Mouse (Mus musculus): ENCODE measurements around the gene Becn1. TPM values are rescaled to one million over a fixed set of nuclear protein-coding genes. Genes with fewer than 3 reads are reported as not detected.

The Becn1 gene
- polyA plus RNA-seq, 1 experiment from 2014 or later, result 135 TPM

DNA sequence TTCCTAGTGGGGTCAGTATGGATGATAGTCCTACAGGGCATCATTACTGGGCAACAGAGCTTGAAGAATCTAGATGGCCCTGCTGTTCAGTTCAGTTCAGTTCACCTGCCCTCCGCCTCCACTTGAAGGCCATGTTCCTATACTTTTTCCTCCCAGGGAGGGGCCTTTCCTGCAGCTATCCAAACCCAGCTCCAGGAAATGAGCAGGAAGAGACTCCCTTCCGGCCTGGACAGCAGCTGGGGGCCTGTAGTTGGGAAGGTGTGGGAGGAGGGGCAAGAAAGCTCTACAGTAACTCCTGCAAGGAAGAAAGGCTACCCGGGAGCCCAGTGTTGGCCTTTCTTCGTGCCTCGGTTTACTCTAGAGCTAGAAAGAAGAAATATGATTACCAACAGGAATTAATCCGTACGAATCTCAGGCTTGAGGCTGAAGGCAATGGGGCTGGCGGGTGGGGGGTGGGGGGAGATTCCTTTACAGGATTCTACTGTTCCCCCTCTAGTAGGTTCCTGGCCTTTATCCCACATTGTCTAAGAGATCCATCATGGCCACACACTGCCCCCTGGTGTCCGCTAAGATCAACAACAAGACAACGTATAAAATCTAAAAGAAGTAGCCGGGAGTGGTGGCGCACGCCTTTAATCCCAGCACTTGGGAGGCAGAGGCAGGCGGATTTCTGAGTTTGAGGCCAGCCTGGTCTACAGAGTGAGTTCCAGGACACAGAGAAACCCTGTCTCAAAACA lies 53.7 kb downstream of the Becn1 start:
- no peak overlapping the region for H3K9ac ChIP-seq
- H3K4me1 ChIP-seq, result peaks cover 17% of the 10 kb centered on the region; the same call in 1 of the 2 replicates
- no peaks in the 10 kb centered on the region for H3K27me3 ChIP-seq (replicated peaks)
- WGBS, result 27% methylated on average over 14 of the region's 14 CpGs
- H3K36me3 ChIP-seq, result no peaks in the 10 kb centered on the region
- no peak overlapping the region; the same call in 1 of the 2 replicates for H3K4me3 ChIP-seq (replicated peaks)
- no peaks in the 10 kb centered on the region for H3K9me3 ChIP-seq
- peak overlapping the region; percentile 94 for H3K4me2 ChIP-seq
- H3K27ac ChIP-seq, result peak overlapping the region; percentile 48; the same call in 1 of the 2 replicates
- ATAC-seq (ENCODE audit: insufficient read depth, low FRiP score, low read depth), result no peak

GRCm38 (mm10) chr11:101247521-101248030 lies 54.5 kb downstream of the Becn1 start:
- no peak overlapping the region for H3K9ac ChIP-seq
- no peak for ATAC-seq (ENCODE audit: insufficient read depth, low FRiP score, low read depth)

GRCm38 (mm10) chr11:101246702-101247012 lies 55.4 kb downstream of the Becn1 start:
- Histone ChIP-seq H3K27ac (peak overlapping the region; percentile 91), H3K4me2 (peak overlapping the region; percentile 94), H3K27me3 (replicated peaks) (no peaks in the 10 kb centered on the region), H3K9ac (peak overlapping the region; percentile 63; the same call in 1 of the 2 replicates), H3K4me1 (peaks cover 11% of the 10 kb centered on the region; the same call in 1 of the 2 replicates), H3K36me3 (no peaks in the 10 kb centered on the region), H3K9me3 (no peaks in the 10 kb centered on the region), H3K4me3 (replicated peaks) (peak overlapping the region; percentile 66)
- ATAC-seq (ENCODE audit: insufficient read depth, low FRiP score, low read depth), result 0 out of 2 replicates have a peak, but pooled peaks have one; percentile 12
- WGBS, result 10% methylated on average over 7 of the region's 7 CpGs

More at GRCm38 (mm10) chr11:101247521-101248030, 54.5 kb downstream of the Becn1 start:
- no peaks in the 10 kb centered on the region for H3K9me3 ChIP-seq
- H3K4me1 ChIP-seq, result peaks cover 13% of the 10 kb centered on the region; the same call in 1 of the 2 replicates
- no peaks in the 10 kb centered on the region for H3K27me3 ChIP-seq (replicated peaks)
- H3K4me2 ChIP-seq, result peak overlapping the region; percentile 94
- H3K4me3 ChIP-seq (replicated peaks), result peak overlapping the region; percentile 66
- H3K27ac ChIP-seq, result no peak overlapping the region
- WGBS, result 81% methylated on average over 6 of the region's 6 CpGs
- no peaks in the 10 kb centered on the region for H3K36me3 ChIP-seq

GRCm38 (mm10) chr11:101245855-101246701 lies 56.0 kb downstream of the Becn1 start, which contains the start of gene Ramp2:
Ramp2 (plus strand) TSS chr11:101246028.
- Histone ChIP-seq H3K36me3 (no peaks in the 10 kb centered on the region), H3K9ac (peak within 1 kb of the TSS; percentile 63), H3K27ac (peak within 1 kb of the TSS; percentile 91), H3K4me2 (peak within 1 kb of the TSS; percentile 94), H3K27me3 (replicated peaks) (no peaks in the 10 kb centered on the region), H3K4me1 (peaks cover 11% of the 10 kb centered on the region; the same call in 1 of the 2 replicates), H3K4me3 (replicated peaks) (peak within 1 kb of the TSS; percentile 66), H3K9me3 (no peaks in the 10 kb centered on the region)
- under 1% methylated on average over 62 of the region's 63 CpGs for WGBS
- peak; percentile 59; the same call in 1 of the 2 replicates for ATAC-seq (ENCODE audit: insufficient read depth, low FRiP score, low read depth)

- WGBS, result 49% methylated on average over 4 of the region's 4 CpGs
- ATAC-seq (ENCODE audit: insufficient read depth, low FRiP score, low read depth), result no peak
- peak overlapping the region; percentile 91 for H3K27ac ChIP-seq
- peaks cover 11% of the 10 kb centered on the region; the same call in 1 of the 2 replicates for H3K4me1 ChIP-seq
- no peaks in the 10 kb centered on the region for H3K9me3 ChIP-seq
- no peaks in the 10 kb centered on the region for H3K27me3 ChIP-seq (replicated peaks)
- no peaks in the 10 kb centered on the region for H3K36me3 ChIP-seq
- H3K4me2 ChIP-seq, result peak overlapping the region; percentile 94; the same call in 1 of the 2 replicates
- H3K9ac ChIP-seq, result no peak overlapping the region
- H3K4me3 ChIP-seq (replicated peaks), result no peak overlapping the region
Measured at GRCm38 (mm10) chr11:101245071-101245470, 57.0 kb downstream of the Becn1 start.

DNA sequence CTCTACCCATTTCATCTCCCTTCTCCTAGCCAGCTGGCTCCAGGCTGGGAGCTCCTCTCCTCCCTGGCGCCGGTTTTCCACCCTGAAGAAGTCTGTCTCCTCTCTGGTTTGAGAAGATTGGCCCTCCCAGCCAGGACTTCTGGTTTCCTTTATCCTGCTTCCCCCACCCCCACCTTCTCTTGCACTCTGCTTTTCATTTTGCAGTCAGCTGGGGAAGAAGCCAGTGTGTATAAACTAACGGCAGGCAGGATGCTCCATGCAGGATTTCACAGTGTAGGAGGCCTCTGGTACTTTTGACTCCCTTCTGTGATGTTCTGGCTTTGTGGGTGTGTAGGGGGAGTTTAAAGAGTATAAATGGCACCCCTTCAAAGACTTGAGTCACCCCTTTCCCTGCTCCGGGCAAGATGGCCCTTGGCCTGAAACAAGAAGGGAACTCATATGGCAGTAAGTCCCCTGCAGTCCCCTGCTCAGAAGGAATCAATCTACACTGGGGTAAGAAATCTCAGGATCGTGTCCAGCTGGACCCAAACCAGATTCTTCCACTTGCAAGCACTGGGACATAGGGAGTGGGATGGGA lies 63.9 kb downstream of the Becn1 start:
- 35% methylated on average over 5 of the region's 5 CpGs for WGBS
- H3K27me3 ChIP-seq (replicated peaks), result no peaks in the 10 kb centered on the region
- no peak overlapping the region for H3K4me2 ChIP-seq
- H3K4me3 ChIP-seq (replicated peaks), result no peak overlapping the region
- peak overlapping the region; percentile 80 for H3K27ac ChIP-seq
- no peaks in the 10 kb centered on the region for H3K36me3 ChIP-seq
- H3K9ac ChIP-seq, result no peak overlapping the region
- 0 out of 2 replicates have a peak, but pooled peaks cover 5% of the 10 kb centered on the region for H3K4me1 ChIP-seq
- peak; percentile 76 for ATAC-seq (ENCODE audit: insufficient read depth, low FRiP score, low read depth)
- no peaks in the 10 kb centered on the region for H3K9me3 ChIP-seq

GRCm38 (mm10) chr11:101236782-101237181 lies 65.3 kb downstream of the Becn1 start:
- 94% methylated on average over 5 of the region's 5 CpGs for WGBS
- Histone ChIP-seq H3K36me3 (no peaks in the 10 kb centered on the region), H3K27me3 (replicated peaks) (no peaks in the 10 kb centered on the region), H3K27ac (no peak overlapping the region), H3K9ac (no peak overlapping the region), H3K4me1 (peaks cover 9% of the 10 kb centered on the region; the same call in 1 of the 2 replicates), H3K4me2 (no peak overlapping the region), H3K4me3 (replicated peaks) (no peak overlapping the region), H3K9me3 (no peaks in the 10 kb centered on the region)
- ATAC-seq (ENCODE audit: insufficient read depth, low FRiP score, low read depth), result no peak

Other genes with a start within 250 kb of the Becn1 start
- 17.0 and 17.9 TPM in 2 replicates for gene Naglu, start 232.3 kb downstream of the Becn1 start, polyA plus RNA-seq (2015; fragmentation: Nextera tagmentation; extraction: Ambion mirVana)
- gene Hsd17b1, start 223.9 kb downstream of the Becn1 start, polyA plus RNA-seq (2015; fragmentation: Nextera tagmentation; extraction: Ambion mirVana), result 0.13 and 0.26 TPM in 2 replicates
- 38.5 and 41.5 TPM in 2 replicates for gene Coasy, start 219.7 kb downstream of the Becn1 start, polyA plus RNA-seq (2015; fragmentation: Nextera tagmentation; extraction: Ambion mirVana)
- 50.7 and 54.5 TPM in 2 replicates for gene Mlx, start 215.0 kb downstream of the Becn1 start, polyA plus RNA-seq (2015; fragmentation: Nextera tagmentation; extraction: Ambion mirVana)
- gene Psmc3ip, start 206.8 kb downstream of the Becn1 start, polyA plus RNA-seq (2015; fragmentation: Nextera tagmentation; extraction: Ambion mirVana), result 26.9 and 27.6 TPM in 2 replicates
- gene Retreg3, start 182.4 kb downstream of the Becn1 start, polyA plus RNA-seq (2015; fragmentation: Nextera tagmentation; extraction: Ambion mirVana), result 21.0 and 21.3 TPM in 2 replicates
- 58.5 and 64.0 TPM in 2 replicates for gene Tubg1, start 182.3 kb downstream of the Becn1 start, polyA plus RNA-seq (2015; fragmentation: Nextera tagmentation; extraction: Ambion mirVana)
- 3.4 and 3.8 TPM in 2 replicates for gene Tubg2, start 146.4 kb downstream of the Becn1 start, polyA plus RNA-seq (2015; fragmentation: Nextera tagmentation; extraction: Ambion mirVana)
- gene Cntnap1, start 131.8 kb downstream of the Becn1 start, polyA plus RNA-seq (2015; fragmentation: Nextera tagmentation; extraction: Ambion mirVana), result 2.0 and 2.6 TPM in 2 replicates
- 19.7 and 23.5 TPM in 2 replicates for gene Plekhh3, start 130.9 kb downstream of the Becn1 start, polyA plus RNA-seq (2015; fragmentation: Nextera tagmentation; extraction: Ambion mirVana)
- gene Ccr10, start 126.8 kb downstream of the Becn1 start, polyA plus RNA-seq (2015; fragmentation: Nextera tagmentation; extraction: Ambion mirVana), result 0.19 and 0.34 TPM in 2 replicates
- 14.9 and 16.7 TPM in 2 replicates for gene Ezh1, start 75.8 kb downstream of the Becn1 start, polyA plus RNA-seq (2015; fragmentation: Nextera tagmentation; extraction: Ambion mirVana)
- gene Ramp2, start 56.3 kb downstream of the Becn1 start, polyA plus RNA-seq (2015; fragmentation: Nextera tagmentation; extraction: Ambion mirVana), result 111 TPM in 2 replicates
- gene Vps25, start 48.6 kb downstream of the Becn1 start, polyA plus RNA-seq (2015; fragmentation: Nextera tagmentation; extraction: Ambion mirVana), result 131 and 138 TPM in 2 replicates
- gene Wnk4, start 41.7 kb downstream of the Becn1 start, polyA plus RNA-seq (2015; fragmentation: Nextera tagmentation; extraction: Ambion mirVana), result 17.9 and 19.8 TPM in 2 replicates
- gene Cntd1, start 23.3 kb downstream of the Becn1 start, polyA plus RNA-seq (2015; fragmentation: Nextera tagmentation; extraction: Ambion mirVana), result 0.85 and 1.1 TPM in 2 replicates
- gene Coa3, start 23.2 kb downstream of the Becn1 start, polyA plus RNA-seq (2015; fragmentation: Nextera tagmentation; extraction: Ambion mirVana), result 202 and 221 TPM in 2 replicates
- 125 and 136 TPM in 2 replicates for gene Psme3, start 13.9 kb upstream of the Becn1 start, polyA plus RNA-seq (2015; fragmentation: Nextera tagmentation; extraction: Ambion mirVana)
- 1.3 and 1.4 TPM in 2 replicates for gene Aoc2, start 22.8 kb upstream of the Becn1 start, polyA plus RNA-seq (2015; fragmentation: Nextera tagmentation; extraction: Ambion mirVana)
- 2.0 and 3.0 TPM in 2 replicates for gene Aoc3, start 28.3 kb upstream of the Becn1 start, polyA plus RNA-seq (2015; fragmentation: Nextera tagmentation; extraction: Ambion mirVana)
- 0.06 and 0.09 TPM in 2 replicates for gene G6pc, start 65.3 kb upstream of the Becn1 start, polyA plus RNA-seq (2015; fragmentation: Nextera tagmentation; extraction: Ambion mirVana)
- gene Aarsd1, start 115.3 kb upstream of the Becn1 start, polyA plus RNA-seq (2015; fragmentation: Nextera tagmentation; extraction: Ambion mirVana), result 58.5 and 69.5 TPM in 2 replicates
- 6.9 and 12.3 TPM in 2 replicates for gene Gm27029, start 122.5 kb upstream of the Becn1 start, polyA plus RNA-seq (2015; fragmentation: Nextera tagmentation; extraction: Ambion mirVana)
- 20.7 and 20.8 TPM in 2 replicates for gene Rundc1, start 122.8 kb upstream of the Becn1 start, polyA plus RNA-seq (2015; fragmentation: Nextera tagmentation; extraction: Ambion mirVana)
- 14.5 and 17.5 TPM in 2 replicates for gene Ptges3l, start 123.0 kb upstream of the Becn1 start, polyA plus RNA-seq (2015; fragmentation: Nextera tagmentation; extraction: Ambion mirVana)
- gene Rpl27, start 140.0 kb upstream of the Becn1 start, polyA plus RNA-seq (2015; fragmentation: Nextera tagmentation; extraction: Ambion mirVana), result 284 and 331 TPM in 2 replicates
- gene Ifi35, start 146.1 kb upstream of the Becn1 start, polyA plus RNA-seq (2015; fragmentation: Nextera tagmentation; extraction: Ambion mirVana), result 24.2 and 24.5 TPM in 2 replicates
- 16.0 and 17.1 TPM in 2 replicates for gene Rnd2, start 162.7 kb upstream of the Becn1 start, polyA plus RNA-seq (2015; fragmentation: Nextera tagmentation; extraction: Ambion mirVana)
- 59.3 and 62.3 TPM in 2 replicates for gene Vat1, start 163.9 kb upstream of the Becn1 start, polyA plus RNA-seq (2015; fragmentation: Nextera tagmentation; extraction: Ambion mirVana)
- gene Brca1, start 249.7 kb upstream of the Becn1 start, polyA plus RNA-seq (2015; fragmentation: Nextera tagmentation; extraction: Ambion mirVana), result 9.7 and 11.8 TPM in 2 replicates
- gene Nbr1, start 249.9 kb upstream of the Becn1 start, polyA plus RNA-seq (2015; fragmentation: Nextera tagmentation; extraction: Ambion mirVana), result 56.4 and 68.3 TPM in 2 replicates